Mouse (Mus musculus) cerebellum, adult 2 months (tissue): ENCODE measurements around the gene Itpkb.

Experiments
- CTCF ChIP-seq: fragments of 200-500 bp; IDR thresholded peaks from 2 replicates; pipeline ENCODE4 v1.5.1; 2011; ENCODE audit warnings: low read depth, mild to moderate bottlenecking, control low read depth, low read length, moderate library complexity, borderline replicate concordance; ENCODE audit not compliant: insufficient read depth
- POLR2A ChIP-seq: fragments of 200-500 bp; IDR thresholded peaks from 2 replicates; pipeline ENCODE4 v1.6.1; 2011; ENCODE audit warnings: low read length, control low read depth, borderline replicate concordance; ENCODE audit not compliant: insufficient read depth

GRCm38 (mm10) chr1:180313517-180314440 is 16.5 kb upstream of the Itpkb start:
- TF ChIP-seq CTCF (no peak), POLR2A (no peak)
